Mouse (Mus musculus) ovary, postnatal 10 days (tissue): ENCODE measurements around the gene Mindy4.

ENCODE experiments used
- DNase-seq: peaks from one replicate; pipeline ENCODE4 v3.0.0; 2022; ENCODE audit warnings: low spot score

Gene Mindy4

DNA sequence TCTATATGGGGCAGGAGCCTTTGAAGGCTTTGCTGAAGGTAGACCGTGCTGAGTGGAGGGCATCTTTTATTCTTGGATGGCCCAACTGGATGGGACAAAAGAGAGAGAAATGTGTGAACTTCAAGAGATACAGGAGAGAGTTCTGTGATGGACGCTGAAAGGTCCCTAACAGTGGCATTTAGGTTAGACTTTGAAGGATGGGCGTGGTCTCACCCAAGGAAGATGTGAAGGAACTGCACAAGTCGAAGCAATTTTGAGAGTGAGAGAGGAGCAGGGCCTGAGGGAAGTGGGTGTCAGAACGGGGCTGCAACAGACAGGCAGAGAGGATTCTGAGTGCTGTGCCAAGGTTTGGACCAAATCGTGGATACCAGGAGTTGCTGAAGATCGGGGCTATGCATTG lies 54.1 kb downstream of the Mindy4 start:
- DNase-seq: no peak

DNA sequence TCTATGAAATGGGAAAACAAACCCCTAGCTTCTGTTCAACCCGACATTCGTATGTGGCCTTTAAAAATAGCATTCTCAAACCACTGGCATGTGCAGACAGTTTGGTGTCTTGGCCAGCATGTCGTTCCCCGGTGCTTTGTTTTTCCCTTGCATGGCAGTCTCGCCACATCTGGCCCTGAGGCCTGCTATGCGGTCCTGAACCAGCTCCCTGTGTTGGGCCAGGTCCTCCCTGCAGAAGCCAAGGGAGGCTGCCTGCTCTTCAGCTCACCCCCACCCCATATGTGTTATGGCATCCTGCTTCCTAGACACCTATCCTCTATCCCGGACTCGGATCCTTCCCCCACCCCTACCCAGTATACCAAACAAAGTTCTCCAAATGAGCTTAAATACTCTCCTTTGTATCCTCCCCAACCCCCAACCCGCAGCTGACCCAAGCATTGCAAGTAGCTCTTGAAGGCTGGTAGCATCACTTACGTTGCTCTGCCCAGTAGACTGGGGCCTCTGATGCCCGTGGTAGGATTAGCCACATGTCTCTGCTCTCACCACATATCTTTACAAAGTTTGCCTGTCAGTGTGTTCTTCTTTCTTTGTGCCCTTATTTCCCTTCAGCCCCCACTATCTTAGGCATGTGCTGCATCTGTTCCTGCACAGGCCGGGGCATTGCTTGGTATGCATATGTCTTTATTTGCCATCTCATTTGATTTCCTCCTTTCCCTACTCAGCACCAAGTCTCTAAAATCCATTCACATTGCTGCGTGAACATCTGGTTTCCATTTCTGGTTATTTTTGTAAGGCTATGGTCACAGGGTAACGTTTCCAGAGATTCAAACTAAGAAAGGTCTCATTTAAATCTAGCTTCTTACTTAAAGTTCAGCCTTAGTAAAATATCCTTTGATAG lies 55.5 kb downstream of the Mindy4 start:
- no peak for DNase-seq

DNA sequence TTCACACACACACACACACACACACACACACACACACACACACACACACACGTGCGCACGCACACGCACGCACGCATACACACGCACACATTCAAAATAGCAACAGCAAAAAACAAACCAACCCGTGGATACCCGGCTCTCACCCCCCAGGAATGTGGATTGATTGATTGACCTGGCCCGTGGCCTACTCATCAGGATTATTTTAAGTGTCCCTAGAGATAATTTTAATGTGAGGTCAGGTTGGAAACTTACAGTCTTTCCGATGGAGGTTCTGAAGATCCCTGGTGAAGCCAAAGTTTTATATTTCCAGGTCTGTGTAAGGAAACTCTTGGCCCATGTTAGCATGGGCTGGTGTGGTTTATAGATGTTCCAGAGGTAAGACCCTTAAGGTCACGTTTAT lies 59.0 kb downstream of the Mindy4 start:
- DNase-seq: no peak

DNA sequence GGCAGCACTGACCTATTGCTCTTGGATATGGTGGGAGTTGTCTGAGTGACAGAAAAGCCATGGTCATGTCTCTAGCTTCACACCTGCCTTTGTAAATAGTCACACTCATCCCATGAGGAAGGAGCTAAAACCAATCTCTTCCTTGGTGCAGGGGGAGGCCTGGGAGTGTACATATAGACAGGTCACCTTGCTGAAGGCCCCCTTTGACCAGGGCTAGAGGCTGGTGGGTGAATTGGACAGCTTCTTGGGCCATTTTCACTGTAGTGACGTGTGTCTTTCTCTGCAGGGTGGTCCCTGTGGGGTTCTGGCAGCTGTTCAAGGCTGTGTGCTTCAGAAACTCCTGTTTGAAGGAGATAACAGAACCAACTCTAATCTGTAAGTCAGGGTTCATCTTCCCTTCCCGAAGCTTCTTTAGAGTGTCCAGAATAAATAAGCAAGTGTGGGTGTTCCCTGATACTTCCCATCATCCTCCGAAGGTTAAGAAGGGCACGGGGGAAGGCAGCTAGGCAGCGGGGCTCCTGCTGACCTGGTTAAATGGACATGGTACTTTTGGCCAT lies 60.4 kb downstream of the Mindy4 start:
- DNase-seq: no peak

DNA sequence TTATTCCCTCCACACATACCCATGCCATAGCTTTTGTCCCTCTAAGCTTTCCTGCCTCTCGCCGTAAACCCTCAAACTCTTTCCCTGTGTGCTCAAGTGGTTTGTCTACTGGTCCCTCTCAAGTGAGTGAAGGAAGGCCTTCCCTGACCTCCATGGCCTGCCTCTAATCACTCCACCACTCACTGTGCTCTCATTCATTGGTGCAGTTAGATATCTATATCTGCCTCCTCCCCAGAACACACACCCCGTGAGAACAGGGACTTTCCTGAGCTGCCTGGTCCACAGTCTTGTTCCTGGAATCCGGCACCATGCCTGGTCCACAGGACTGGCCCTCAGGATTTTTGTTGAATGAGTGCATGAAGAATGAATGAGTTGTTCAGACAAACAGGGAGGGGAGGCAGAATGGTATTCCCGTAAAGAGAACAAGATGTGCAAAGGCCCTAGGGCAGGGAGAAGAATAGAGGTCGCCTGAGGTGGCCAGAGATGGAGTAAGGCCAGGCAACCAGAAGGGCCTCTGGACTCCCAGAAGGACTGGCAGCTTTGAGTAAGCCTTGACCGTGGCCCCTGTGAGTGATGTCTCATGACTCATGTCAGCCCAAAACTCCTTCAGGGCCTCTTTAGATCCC lies 61.7 kb downstream of the Mindy4 start:
- DNase-seq: no peak

DNA sequence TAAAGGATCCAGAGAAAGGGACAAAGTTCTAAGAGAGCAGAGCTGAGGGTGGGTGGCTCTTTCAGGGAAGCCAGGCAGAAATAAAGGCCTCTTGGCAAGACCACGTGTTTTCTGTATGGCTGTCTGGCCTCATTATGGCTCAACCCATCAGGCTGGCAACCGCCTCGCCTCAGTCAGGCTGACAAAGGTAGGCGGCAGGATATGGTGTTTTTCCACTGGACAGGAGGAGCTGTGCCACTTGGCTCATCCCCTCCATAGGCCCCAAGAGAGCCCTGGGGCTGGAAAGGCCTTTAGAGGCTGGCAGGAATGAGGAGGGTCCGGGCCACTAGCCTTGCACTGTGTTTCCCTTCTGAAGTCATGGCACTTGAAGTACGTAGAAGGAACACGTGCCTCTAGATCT lies 69.8 kb downstream of the Mindy4 start:
- no peak for DNase-seq

DNA sequence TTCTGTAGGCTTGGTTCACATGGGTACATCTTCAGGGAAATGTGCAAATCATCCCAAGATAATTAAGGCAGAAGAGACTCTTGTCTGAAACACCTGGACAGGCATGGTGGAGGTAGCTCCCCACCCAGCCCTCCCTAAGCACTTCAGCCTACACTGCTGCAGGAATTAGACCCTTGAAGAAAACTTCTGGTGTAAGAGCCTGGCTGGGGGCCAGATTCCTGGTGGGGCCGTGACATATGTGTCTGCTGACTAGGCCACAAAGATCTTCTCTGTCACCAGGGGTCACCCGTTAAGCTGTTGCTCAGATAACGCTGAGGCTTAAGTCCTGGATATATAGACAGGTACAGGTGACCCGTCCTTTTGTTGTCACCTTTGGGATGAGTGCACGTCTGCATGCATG lies 70.3 kb downstream of the Mindy4 start:
- no peak for DNase-seq

DNA sequence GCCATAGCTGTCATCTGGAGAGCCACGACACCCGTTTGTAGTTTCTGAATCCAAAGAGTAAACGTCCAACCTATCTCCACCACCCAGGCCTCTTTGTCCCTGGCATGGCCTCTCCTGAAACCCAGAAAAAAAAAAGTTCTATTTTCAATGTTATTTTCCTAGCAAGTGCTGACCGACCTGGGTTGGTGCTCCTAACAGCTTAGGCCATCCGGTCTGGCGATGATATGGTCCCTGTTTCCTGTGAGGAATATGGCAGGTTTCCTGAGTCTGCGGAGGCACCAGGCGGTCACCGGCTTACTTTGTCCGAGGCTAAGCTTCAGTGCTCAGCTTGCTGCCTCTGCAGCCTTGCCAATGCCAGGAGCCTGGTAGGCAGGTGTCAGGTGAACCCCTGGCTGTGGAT lies 71.8 kb downstream of the Mindy4 start:
- DNase-seq: no peak

DNA sequence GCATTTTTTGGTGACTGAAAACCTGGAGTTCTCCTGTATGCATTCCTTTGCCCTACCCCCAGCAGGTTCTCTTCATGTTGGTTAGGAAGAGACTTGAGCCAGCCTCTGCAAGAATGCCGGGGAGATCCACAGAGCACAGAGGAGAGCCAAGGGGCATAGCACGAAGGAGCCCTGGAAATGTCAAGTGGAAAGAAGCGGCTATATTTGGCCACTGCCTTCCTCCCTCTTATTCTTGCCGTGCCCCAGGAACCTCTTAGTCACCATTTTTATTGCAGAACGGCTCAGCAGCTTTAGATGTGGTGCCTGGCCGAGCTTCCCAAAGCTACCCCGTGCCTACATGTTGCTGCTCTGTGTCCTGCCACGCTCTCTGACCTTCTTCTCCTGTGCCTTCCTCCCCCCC lies 72.6 kb downstream of the Mindy4 start:
- no peak for DNase-seq

DNA sequence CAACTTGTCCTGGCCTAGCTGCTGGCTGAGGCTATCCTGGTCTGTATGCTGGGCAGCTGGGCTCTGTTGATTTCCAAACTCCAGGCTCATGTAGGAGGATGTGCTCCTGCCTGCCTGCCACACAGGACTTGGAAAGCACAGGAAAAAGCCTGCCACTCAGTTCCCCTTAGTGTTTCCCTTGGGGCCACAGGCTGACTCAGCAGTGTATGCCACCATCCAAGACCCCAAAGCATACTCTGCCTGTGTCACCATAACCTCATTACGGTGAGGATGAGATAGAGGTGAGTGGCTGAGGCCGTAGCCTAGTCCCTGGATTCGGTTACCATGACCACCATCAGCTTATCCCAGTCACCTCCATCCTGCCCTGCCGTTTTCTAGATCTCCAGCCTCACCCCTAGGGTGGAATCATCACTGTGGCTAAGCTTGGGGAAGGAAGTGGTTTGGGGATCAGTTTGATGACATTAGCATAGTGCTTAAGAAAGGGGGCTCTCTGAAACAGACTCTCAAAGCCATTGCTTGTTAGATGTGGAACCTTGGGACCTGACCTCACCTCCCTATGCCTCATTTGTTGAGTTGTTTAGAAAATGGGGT lies 73.6 kb downstream of the Mindy4 start:
- no peak for DNase-seq

DNA sequence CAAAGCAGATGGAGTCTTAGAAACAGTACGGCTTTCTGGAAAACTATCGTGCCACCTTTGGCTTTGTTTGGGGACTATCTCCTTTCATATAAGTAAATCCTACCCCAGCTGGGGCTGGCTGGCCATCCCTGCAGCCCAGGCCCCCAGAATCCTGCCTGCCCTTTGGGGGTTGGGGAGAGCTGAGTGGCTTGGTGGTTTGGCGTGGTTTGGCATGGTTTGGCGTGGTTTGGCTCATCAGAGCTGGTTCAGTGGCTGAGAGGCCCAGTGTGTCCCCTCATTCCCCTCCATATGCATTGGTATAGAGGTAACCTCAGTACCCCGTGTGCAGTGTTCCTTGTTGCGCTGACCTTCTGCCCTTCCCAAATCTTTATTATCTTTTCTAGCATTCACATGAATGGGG lies 74.9 kb downstream of the Mindy4 start:
- no peak for DNase-seq

DNA sequence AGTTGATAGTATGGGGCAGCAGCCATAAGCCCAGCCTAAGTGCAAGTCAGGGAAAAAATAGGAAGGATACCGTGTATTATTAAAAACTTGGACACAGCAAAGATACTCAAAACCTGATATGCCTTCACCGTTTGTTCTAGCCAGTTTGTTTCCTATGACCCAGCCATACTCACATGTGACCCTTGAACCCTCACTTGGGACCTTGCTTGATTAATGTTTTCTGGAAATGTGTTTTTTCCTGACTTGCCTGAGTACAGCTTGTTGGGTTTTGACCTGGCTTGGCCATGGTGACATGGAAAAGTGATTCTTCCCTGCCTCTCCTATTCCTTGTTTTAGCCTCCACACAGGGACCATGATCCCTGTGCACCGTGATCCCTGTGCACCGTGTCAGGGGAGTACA lies 75.3 kb downstream of the Mindy4 start:
- no peak for DNase-seq

DNA sequence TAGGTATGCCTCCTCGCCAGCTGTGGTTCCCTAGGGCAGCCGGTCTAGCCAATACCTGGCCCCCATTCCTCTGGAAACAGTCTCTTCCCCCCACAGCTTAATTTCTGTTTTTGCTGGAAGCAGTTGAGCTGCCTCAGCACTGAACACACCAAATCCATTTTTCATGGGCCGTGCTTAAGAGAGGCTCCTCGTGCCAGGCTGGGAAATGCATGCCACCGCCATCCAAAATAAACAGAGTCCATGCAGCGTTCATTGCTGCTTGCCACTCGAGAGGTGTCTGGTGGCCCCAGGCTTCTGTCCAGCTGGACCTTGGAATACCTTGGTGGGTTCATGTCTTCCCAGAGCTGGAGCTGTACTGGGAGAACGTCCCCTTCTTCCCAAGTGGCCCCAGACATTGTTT lies 77.8 kb downstream of the Mindy4 start:
- DNase-seq: no peak

DNA sequence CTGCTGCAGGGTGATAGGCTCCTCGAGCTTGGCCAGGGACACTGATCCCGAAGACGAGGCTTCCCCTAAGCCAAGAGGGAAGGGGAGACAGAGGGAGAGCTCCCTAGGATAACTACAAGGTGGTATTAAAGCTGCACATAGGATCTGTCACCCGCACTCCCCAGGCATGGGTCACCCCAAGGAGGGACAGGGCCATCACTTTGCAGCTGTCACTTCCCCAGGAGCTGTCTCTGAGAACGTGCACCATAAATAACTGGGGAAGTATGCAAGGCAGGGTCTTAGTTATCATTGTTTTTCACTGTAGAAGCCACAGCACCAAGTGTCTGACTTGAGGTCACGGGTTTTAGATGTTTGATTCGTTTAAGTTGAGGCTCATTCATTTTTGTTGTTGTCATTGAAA lies 78.5 kb downstream of the Mindy4 start:
- no peak for DNase-seq

DNA sequence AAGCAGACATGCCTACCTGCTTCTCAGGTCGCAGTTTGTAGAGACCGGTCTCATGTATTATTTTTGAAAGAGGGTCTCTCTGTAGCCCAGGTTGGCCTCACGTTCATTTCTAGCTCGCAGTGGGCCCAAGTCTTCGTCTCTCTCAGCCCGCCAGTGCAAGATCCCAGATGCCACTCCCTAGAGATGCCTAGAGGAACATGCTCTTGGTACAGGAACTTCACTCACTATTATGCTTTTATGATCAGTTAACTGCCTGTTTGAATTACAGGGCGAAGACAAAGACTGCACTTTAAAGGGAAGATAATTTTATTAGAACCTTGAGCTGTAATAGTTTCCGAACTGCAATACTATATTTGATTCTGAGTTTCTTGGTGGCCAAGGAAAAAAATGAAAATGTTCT lies 79.2 kb downstream of the Mindy4 start:
- DNase-seq: no peak

DNA sequence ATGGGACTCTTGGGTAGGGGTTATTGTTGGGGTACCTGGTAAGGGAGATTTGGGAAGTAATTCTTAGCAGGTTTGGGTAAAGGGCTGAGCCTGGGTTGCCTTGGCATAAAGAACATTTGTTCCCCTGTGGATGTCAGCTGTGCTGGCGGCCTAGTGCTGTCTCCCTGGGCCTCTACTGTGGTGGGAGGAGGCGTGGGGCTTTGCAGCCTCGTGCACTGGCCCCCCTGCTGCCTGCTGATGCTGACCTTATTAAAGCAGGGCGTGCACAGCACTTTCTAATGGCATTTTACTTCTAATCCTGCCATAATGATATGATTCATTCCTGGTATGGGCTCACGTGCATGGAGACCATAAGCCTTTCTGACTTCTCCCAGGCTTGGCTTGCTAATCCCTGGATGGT lies 82.0 kb downstream of the Mindy4 start:
- no peak for DNase-seq

DNA sequence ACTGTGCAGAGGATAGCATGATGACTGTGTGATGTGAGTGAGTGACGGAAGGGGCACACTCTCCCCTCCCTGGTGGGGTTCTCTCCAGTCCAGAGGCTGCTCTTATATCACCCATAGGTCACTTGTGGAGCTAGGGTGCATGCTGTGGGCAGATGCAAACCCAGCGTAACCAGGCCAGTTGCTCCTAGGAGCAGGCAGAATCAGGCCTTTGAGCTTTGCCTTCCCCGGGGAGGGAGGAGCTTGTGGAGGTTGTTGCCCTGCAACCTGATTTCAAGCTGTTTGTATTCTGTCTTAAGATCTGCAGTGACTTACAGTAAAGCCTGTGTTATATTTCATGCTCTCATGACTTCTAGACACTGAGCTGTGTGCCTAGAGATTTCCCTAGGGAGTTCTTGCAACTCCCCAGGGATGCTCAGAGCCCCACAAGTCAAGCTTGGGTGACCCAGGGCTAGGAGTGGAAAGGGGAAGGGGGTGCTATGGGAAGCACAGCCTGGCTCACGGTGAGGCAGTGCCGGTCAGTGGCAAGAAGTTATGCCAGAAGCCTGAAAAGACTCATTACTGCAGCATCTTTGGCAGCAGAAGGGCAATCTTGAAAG lies 84.9 kb downstream of the Mindy4 start:
- DNase-seq: no peak

DNA sequence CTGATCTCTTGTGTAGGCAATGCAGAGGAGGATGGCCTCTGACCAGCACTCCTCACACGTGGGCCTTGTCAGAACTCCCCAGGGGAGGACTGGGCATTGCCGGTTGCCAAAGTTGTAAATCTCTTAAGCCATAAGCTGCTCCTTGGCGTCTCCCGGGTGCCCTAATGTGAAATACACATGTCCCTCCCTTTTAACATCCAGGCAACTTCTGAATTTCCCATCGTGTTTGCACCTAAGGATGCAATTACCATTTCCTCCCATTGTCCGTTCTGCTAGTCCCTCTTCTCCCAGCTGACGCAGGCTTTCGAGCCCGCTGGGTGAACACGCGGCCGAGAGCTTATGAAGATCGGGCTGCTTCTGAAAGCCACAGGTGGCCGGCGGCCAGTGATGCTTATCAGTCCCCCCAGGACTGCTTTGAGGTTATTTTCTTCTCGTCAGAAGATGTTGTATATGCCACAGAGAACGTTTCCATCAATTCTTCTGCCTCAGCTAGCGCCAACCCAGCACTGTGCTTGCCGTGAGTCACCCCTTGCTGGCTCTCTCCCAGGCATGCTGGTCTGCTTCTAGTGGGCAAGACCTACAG lies 91.5 kb downstream of the Mindy4 start:
- DNase-seq: no peak

DNA sequence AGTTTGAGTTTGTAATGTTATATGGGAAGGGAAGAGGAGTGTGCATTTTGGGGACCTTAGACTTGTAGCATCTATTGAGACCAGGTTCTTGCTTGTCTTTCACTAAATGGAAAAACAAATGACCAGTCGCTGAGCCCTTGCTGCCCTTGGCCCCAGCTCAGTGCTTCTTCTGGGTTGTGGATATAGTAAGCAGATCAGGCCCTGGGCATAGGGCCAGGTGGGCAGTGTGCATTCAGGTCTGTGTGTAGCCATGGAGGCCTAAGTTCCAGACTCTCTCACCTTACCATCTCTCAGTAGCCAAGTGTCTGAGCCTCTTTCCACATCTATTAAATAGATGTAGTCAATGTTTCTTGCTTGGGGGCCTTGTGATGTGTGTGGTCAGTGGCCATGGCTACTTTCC lies 92.1 kb downstream of the Mindy4 start:
- no peak for DNase-seq

DNA sequence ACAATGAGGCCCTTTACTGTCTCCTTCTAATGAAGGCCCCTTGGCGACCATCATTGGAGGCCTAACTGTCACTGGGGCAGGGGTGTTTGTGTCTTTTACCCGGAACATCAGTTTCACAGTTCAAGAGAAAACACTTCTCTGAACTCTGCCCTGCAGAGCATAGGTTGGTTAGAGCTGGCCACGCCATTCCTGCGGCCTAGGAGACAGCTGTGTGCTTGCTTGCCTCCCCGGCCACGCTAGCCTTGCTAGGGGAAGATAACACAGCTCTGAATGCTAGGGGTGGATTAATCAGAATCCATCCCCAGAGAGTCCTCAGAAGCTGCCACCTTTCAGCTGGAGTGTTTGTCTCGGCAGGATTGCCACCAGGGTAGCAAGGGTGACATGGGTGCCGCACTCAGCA lies 96.3 kb downstream of the Mindy4 start:
- DNase-seq: no peak

DNA sequence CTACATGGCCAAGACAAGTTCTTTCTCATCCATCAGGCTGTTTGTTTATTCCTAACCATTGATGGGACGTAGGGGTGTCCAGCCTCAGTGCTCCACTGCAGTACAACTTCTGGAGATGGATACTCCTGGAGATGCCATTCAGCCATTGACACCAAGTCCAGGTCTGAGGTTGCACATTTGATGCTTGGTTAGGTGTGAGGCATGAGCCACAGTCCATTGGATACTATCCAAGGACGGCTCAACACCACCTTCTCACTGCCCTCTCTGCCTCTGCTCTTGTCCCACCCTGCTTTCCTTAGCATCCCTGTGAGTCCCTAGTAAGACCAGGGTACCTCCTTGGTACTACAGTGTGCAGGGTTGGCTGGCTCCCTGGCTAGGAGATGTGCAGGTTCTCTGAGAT lies 96.7 kb downstream of the Mindy4 start:
- DNase-seq: no peak

DNA sequence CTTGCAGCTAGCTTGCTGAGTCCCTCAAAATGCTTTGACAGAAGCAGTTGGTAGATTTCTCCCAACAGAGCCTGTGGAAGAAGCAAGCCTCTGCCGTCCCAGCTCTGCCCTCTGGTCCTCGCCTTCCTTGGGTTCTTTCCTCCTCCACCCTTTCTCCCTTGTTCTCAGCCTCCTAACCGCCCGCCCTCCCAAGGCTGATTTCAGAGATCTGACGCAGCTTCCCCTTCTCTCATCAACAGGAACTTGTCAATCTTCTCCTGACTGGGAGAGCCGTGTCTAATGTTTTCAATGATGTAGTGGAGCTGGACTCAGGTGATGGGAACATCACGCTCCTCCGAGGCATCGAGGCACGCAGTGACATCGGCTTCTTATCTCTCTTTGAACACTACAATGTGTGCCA lies 97.5 kb downstream of the Mindy4 start:
- no peak for DNase-seq
